Mouse (Mus musculus): ENCODE measurements around the gene Mypop. TPM values are rescaled to one million over a fixed set of nuclear protein-coding genes. Genes with fewer than 3 reads are reported as not detected.
A peak's percentile ranks its signal among the peaks of the same experiment; 100 is the strongest.

Mypop gene
- total RNA-seq, 2 experiments from 2014 or later, result 1.7 to 2.4 TPM

DNA sequence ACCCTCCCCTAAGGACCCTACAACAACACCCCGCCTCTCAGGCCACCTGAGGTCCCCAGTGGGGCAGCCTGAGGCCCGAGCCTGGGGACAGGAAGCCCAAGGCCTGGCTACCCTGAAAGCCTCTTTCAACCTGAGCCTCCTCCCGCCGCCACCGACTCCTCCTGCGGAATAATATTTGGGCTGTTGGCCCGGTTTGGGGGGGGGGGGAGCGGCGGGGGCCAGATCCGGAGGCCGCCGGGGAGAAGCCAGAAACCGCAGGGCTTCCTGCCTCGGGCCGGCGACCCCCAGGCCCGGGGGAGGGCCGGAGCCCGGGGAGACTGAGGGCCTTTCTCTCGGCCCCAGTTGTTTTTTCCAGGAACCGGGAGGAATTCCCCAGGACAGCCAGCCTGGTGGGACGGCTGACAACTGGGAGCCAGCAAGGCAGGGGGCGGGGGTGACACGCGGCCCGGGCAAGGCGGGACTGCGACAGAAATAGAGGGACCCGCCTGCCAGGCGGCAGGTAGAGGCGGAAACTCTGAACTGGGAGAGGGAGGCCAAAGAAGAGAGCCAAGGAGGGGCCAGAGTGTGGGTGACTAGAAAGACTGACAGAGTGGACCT, 21.1 kb downstream of the Mypop start:
- DNase-seq, result peak; percentile 76 to 78

DNA sequence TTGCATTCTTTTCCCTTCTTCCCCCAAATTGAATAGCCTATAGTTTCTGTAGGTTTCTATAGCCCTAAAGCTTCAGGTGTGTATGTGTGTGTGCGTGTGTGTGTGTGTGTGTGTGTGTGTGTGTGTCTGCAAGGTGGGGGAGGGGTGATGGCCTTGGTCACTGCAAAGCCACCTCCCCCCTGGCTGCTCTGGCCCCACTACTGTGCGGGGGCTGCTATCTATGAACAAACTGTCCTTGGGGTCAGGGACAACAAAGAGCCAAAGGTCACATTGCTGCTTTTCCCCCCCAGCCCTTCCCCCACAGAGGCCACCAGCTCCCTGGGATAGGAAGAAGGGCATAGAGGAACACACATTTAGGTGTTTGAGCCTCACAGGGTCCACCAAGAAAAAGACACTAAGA, 21.8 kb downstream of the Mypop start:
- DNase-seq, result no peak
- intact Hi-C loops (cut with DNase I), result no loop called here

More for the DNA sequence above, 21.1 kb downstream of the Mypop start:
- intact Hi-C loops (cut with DNase I), result no loop called here

DNA sequence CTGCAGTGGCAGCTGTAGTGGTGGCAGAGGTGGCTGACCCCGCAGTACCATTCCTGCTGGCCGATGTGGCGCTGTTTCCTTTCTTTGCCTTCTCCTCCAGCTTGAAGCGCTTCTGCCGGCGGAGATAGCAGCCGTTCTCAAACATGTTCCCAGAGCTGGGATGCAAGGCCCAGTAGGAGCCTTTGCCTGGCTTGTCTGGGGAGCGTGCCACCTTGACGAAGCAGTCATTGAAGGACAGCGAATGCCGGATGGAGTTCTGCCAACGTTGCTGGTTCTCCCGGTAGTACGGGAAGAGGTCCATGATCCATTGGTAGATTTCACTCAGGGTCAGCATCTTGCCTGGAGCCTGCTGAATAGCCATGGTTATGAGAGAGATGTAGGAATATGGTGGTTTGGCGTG, 23.4 kb downstream of the Mypop start:
- intact Hi-C loops (cut with DNase I), result no loop called here
- DNase-seq, result no peak

DNA sequence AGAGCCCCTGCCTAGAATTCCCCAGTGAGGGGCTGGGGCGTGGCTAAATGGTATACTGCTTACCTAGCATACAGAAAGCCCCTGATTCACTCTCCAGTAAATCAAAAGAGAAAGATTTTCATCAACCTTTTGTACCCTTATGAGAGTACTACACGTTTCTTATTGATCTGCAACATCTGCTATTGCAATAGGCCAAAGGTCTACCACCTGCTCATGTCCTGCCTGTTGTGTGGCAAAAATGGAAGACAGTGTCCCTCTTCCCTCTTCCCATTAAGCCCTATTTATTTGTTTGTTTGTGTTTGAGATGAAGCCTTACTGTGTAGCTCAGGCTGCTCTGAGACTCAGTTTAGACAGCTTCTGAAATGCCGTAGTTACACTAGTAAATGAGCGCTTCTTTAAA, 25.0 kb downstream of the Mypop start:
- intact Hi-C loops (cut with DNase I), result no loop called here
- DNase-seq, result no peak

DNA sequence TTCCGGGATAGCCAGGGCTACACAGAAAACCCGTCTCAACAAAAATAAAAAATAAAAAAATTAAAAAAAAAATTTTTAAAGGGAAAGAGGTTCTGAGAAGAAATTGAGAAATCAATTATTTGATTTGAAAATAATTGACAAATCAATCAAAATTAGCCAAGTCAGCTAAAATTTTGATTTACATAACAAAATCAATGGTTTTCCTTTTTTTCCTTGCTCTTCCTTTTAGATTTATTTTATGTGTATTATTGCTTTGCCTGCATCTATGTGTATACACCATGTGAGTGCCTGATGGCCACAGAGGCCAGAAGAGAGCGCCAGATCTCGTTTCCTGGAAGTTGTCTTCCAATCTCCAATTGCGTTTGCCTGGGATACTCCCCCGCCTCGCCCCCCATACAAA, 26.9 kb downstream of the Mypop start:
- intact Hi-C loops (cut with DNase I), result no loop called here

DNA sequence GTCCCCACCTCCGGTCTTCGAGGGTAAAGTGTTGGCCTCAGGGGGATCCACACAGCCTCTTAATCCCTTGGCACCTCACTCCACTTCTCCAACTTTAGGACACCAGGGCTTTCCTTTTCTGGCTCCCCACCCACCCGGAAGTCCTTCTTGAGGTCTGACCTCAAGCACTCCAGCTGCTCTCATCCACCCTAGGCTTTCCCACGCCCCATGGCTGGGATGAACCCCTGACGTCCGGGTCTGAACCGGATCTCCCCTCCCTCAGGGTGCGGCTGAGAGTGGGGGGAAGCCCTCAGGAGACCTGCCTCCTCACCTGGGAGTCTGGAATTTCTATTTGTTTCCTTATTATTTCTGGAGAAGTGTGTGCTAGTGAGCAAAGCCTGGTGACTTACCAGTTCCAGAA, 30.0 kb downstream of the Mypop start:
- intact Hi-C loops (cut with DNase I), result no loop called here
- no peak for DNase-seq

More for the DNA sequence above, 26.9 kb downstream of the Mypop start:
- no peak for DNase-seq

DNA sequence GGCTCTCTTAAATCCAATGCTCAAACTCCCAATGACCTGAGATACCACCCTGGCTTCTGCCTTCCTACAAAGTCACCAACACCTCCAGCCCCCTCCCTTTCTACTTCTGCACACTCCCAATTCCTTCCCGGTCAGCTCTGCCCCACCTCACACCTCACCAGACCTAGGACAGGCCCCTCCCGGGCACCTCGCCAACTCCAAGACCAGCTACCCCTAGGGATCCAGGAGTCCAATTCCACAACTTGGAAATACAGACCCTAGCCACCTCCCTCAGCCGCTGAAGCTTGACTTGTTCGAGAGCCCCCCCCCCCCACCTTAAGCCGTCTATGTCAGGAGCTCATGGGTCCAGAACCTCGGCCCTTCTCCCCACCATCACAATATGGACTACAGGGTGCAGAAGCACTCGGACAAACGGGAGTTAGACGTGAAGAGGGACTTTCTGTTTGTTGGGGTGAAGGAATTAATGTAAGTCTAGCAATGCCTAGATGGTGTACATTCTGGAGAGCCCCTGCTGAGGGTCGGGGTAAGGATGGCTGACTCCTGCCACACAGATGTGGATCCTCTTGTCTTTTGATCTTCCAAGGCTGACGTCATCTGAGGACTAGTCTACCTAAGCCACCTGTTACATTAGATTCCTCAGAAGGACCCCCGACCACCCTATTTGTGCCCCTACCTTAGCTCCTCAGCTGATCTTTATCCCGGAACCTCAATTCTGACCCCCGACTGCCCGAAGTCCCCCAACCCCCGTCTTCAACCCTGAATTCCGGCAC, 31.3 kb downstream of the Mypop start:
- no peak for DNase-seq

DNA sequence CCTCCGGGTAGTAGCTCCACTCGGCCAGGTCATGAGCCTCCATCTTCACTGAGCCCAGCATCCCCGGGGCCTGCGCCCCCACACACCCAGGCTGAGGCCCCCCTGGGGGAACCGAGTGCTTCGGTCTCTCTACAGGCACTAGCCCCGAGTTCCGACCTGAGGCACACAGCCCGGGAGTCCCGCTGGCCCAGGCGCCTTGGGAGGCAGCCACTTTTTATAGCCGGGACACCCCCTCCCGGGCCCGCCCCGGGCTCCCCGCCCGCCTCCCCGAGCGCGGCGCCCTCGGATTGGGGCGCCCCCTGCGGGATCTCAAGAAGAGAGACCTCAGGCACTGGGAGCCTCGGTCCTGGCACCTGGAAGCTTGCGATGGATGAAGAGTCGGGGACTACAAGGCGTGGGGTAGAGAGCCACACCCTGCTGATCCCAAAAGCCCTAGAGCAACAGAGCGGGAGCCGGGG, 32.3 kb downstream of the Mypop start, which contains the start of gene Foxa3:
Gene Foxa3 (minus strand): TSS at position 182 of the 458 bp plus-strand sequence.
- DNase-seq, result peak; percentile 52 to 65
- intact Hi-C loops (cut with DNase I), result loop anchor here (1.0 kb wide), 1 partner anchor 17 kb away; no protein-coding TSS in a partner anchor

More for the DNA sequence above, 31.3 kb downstream of the Mypop start:
- intact Hi-C loops (cut with DNase I), result no loop called here

DNA sequence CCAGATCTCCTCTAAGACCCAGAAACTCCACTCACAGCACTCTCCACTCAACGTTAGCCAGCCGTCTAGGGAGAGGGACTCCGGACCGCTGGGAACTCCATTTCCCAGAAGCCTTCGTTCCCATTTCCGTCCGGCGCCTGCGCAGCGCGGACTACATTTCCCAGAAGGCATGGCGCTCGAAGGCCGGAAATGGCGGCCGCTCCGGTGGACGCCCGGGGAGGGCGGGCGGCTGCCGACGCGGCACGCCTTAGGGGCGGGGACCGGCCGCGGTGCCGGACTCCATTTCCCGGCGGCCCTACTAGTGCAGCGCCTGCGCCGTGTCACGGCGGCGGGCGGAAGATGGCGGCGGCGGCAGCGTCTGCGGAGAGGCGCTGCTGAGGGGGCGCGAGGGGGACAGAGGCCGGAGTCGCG, 33.1 kb downstream of the Mypop start, which contains the start of gene Sympk:
Gene Sympk (plus strand): TSS at position 282 of the 411 bp plus-strand sequence.
- intact Hi-C loops (cut with DNase I), result loop anchor here (2.0 kb wide), 1 partner anchor 127 kb away; no protein-coding TSS in a partner anchor
- DNase-seq, result peak; percentile 96 to 97

DNA sequence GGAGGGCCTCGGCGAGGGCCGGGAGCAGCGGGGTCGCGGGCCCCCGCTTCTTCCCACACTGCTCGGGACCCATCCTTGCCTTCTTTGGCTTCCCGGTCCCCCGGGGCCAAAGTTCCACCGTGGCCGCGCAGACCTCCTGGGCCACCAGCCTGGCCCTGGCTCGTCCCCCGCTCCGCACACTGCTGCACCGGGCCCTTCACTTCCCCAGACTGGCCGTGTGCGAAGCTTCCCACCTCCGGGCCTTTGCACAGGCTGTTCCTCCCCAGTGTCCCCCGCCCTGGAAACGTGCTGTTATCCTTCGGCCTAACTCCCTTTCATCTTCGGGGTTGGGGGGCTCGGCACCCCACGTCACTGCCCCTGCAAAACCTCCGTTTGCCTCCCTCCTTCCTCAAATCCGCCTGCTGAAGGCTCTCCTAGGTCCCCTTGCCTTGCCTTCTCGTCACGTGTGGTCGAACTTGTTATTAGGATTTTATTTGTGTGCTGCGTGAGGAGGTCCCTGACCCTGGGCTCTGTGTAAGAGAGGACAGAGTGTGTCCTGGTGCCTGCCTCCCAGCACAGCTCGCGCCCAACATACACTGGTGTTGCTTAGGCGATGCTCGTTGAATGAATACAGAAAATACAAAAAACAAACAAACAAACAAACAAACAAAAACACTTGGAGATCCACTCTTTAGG, 33.7 kb downstream of the Mypop start:
- intact Hi-C loops (cut with DNase I), result loop anchor here (2.0 kb wide), 1 partner anchor 128 kb away; no protein-coding TSS in a partner anchor
- peak; percentile 46 to 52 for DNase-seq

DNA sequence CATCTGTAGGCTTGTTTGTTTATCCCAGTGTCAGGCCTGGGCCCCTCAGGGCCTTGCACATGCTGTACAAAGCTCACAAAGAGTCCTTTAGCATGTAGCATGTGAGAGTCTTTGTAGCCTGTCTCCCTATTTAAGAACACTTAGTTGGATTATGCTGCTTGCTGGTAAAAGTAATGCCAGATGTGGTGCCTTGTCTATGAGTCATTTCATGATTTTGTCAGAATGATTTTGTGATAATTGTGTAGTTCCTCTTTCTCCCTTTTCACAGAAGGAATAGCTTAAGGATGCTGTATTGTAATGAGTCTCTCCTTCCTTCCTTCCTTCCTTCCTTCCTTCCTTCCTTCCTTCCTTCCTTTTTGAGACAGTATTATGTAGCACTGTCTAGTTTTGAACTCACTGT, 37.0 kb downstream of the Mypop start:
- no peak for DNase-seq
- intact Hi-C loops (cut with DNase I), result loop anchor here (2.0 kb wide), 1 partner anchor 21 kb away; no protein-coding TSS in a partner anchor

DNA sequence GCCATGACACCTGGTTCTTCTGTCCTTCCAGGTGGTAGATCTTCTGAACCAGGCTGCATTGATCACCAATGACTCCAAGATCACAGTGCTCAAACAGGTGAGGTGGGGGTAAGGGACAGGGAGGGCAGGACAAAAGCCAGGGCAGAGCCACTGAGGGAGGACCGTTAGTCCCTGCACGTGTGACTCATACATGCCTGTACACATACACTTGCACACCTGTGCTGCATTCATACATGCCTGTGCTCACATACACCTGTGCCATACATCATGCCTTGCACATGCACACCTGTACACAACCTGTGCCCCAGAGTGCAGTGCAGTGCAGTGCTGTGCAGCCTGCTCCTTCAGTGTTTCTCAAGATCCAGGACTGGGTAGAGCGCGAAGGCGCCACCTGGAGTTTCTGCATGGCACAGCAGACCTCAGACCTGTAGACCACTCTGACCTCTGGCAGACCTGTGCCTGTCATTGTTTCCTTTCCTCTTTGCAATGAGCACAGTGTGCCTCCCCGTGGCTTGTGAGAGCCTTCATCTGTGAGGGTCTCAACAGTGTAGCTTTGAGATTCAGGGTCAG, 38.1 kb downstream of the Mypop start:
- DNase-seq, result peak; percentile 58 to 76
- intact Hi-C loops (cut with DNase I), result loop anchor here (2.0 kb wide), 1 partner anchor 22 kb away; no protein-coding TSS in a partner anchor

DNA sequence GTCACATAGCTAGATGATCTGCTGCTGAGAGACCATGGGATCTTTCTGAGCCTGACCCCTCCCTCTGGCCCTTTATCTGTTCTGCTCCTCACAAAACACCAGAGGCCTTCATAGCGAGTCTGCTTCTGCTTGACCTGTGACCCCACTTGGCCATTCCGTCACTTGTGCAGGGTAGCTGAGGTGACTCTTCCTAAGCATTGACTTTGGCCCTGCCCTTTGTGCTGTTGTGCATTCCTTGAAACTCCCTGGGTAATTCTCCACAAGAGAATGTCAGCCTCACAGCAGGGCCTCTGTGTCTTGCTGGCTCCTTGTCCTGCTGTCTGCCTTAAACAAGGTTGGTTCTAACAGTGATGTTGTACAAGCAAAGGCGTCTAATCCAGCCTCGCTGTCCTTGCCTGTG, 40.6 kb downstream of the Mypop start:
- no peak for DNase-seq
- intact Hi-C loops (cut with DNase I), result no loop called here

DNA sequence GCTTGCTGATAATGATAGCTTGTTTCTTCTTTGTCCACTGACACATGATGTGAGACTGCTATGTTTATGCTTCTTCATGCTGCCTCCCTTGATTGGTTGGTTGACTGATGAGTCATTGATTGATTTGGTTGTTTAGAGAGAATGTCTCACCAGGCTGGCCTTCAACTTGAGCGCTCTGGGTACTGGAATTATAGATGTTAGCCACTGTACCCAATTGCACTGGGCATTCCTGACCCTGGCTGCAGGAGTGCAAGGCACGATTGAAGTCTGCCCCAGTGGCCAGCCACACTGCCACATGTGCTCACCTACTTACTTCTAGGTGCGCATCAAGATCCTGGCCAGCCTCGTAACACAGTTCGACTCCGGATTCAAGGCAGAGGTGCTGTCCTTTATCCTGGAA, 53.6 kb downstream of the Mypop start:
- intact Hi-C loops (cut with DNase I), result no loop called here
- no peak for DNase-seq

DNA sequence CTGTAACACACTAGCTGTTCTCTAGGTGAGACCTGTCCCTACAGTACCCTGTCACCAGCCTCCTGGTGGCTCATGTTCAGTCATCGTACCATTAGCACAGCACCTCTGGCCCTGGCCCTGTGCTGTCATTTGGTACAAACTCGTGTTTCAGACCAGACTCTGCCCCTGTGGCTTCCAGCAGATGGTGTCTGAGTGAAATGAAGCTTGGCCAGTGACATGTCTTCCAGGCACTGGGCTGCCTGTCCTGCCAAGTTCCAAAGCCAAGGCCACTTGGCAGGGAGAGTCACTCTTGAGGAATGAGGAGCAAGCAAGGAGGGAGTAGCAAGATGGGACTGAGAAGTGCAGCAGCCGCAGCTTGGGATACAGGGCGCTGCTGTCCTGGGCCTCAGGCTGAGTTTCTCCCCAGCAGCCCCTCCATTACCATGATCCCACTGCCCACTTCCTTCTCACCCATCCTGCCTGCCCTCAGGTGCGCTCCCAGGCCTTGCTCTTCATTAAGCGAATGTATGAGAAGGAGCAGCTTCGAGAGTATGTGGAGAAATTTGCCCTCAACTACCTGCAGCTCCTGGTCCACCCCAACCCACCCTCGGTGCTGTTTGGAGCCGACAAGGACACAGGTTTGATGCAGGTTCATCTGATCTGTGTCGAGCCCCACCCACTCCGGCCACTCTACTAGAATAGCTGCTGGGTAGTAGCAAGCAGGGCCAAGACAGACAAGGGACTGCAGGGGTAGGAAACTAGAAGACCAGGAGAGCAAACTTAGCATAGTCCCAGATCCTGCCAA, 55.4 kb downstream of the Mypop start:
- DNase-seq, result peak in 1 of 2 experiments; percentile 32
- intact Hi-C loops (cut with DNase I), result no loop called here

DNA sequence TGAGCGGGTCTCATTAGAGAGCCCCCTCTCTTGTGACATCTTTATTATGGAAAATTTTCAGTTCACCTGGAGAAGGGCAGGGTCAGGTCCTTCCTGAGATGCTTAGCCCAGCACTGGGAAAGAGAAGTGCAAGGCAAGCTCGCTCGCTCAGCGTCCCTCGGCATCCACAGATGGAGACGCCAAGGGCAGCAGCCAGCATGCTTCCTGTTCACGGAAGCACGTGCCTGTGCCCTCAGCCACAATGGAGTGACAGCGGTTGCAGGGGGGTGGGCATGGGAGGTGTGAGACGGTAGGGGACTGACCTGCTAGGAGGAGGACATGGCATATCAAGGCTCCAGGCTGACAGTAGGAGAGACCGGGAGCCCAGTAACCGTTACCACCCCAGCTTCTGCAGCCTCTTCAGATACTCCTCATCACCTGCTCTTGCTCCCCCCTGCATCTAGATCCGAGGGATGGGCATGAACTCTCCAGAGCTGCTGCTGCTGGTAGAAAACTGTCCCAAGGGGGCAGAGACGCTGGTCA, 57.0 kb downstream of the Mypop start:
- intact Hi-C loops (cut with DNase I), result no loop called here
- no peak for DNase-seq

DNA sequence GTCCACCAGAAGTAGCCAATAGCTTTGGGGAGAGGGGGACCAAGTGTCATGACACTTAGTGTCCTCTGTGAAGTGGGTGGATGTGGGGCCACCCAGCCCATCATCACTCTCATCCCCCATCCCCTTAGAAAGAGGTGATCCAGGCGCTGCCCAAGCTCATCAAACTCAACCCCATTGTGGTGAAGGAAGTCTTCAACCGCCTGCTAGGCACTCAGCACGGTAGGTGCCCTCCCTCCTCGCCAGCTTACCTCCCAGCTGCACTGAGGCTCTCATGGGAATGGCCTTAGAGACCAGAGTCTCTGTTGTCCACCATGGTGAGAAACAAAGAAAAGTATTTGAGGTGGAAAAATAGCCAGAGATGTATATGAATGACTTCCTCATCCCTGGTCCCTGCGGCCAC, 58.2 kb downstream of the Mypop start:
- DNase-seq, result no peak
- intact Hi-C loops (cut with DNase I), result no loop called here

DNA sequence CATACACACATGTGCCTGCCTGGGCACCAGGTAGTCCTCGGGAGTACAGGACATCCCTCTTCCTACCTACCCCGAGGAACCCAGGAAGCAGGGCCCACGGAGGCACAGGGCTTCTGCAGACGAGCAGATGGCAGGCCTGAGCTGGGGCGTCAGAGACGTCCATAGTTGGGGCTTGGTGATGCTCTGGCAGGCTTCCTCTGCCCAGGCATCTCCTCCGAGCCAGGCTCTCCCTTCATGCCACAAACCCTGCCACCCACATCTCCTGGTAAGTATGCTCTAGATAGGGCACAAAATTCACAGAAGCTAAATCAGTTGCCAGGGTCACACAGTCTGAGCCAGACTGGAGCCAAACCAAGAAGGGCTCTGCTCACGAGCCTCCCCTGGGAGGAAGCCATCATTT, 59.1 kb downstream of the Mypop start:
- intact Hi-C loops (cut with DNase I), result no loop called here
- DNase-seq, result no peak

DNA sequence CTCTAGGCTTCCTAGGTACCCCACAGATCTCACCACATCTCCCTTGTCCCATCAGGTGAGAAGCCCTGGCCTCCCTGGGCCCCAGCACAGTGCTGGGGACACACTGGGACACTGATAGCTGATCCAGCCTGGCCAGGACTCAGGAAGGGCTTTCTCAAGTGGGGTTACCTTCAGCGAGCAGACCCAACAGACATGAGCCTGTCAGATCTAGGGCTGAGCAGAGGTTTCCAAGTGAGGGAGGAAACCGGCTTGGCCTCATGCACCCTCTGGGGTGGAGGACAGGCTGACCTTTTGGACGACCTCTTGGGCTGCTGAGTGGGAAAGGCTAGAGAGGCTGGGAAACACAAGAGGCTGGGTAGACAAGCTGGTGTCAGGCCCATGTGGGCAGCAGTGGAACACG, 60.1 kb downstream of the Mypop start:
- no peak for DNase-seq
- intact Hi-C loops (cut with DNase I), result no loop called here

Measured in heart, postnatal 10 days (tissue).